ENCODE assay signal across 8 mouse cellular contexts in genomic region chr3:90213377-90213866, GRCm38 (mm10). TPM values are rescaled to one million over a fixed set of nuclear protein-coding genes. Genes with fewer than 3 reads are reported as not detected.
DNase-seq lines count a peak whose midpoint lies in the region; ATAC-seq and TF ChIP-seq lines count a peak whose summit lies in the region.

Rps27 (minus strand) TSS chr3:90213651.
Rab13 (plus strand) TSS chr3:90213695.

- ATAC-seq in embryonic facial prominence, embryonic 15.5 days (ENCODE audit: insufficient number of reproducible peaks, low FRiP score, low TSS enrichment, low read depth), result peak; percentile 92
- peak; percentile 93 for ATAC-seq in kidney, embryonic 14.5 days (ENCODE audit: low FRiP score, low TSS enrichment)
- ATAC-seq in limb, embryonic 15.5 days (ENCODE audit: insufficient number of reproducible peaks, low FRiP score, low TSS enrichment, low read depth), result peak; percentile 89

- peak within 1 kb of the TSS; percentile 91 for H3K9ac ChIP-seq in embryonic facial prominence, embryonic 15.5 days
- peak within 1 kb of the TSS; percentile 91 for H3K9ac ChIP-seq in kidney, embryonic 14.5 days (ENCODE audit: low read depth, low read length)
- peak within 1 kb of the TSS; percentile 95 for H3K9ac ChIP-seq in limb, embryonic 15.5 days

- H3K4me3 ChIP-seq in bone marrow, adult 2 months (replicated peaks; ENCODE audit: control insufficient read depth, low read depth, low read length), result peak within 1 kb of the TSS; percentile 97
- peak within 1 kb of the TSS; percentile 91 for H3K4me3 ChIP-seq in embryonic facial prominence, embryonic 15.5 days (replicated peaks)
- H3K4me3 ChIP-seq in kidney, embryonic 14.5 days (ENCODE audit: low read length), result peak within 1 kb of the TSS; percentile 95
- H3K4me3 ChIP-seq in limb, embryonic 15.5 days, result peak within 1 kb of the TSS; percentile 86

- no peak for TF ChIP-seq CTCF in bone marrow, adult 2 months (IDR thresholded peaks at IDR 0.05; ENCODE audit: control insufficient read depth, insufficient read depth, low read length)

- H3K9me3 ChIP-seq in embryonic facial prominence, embryonic 15.5 days (replicated peaks), result no peaks in the 10 kb centered on the region
- H3K9me3 ChIP-seq in kidney, embryonic 14.5 days (ENCODE audit: control insufficient read depth, low read length), result no peaks in the 10 kb centered on the region
- H3K9me3 ChIP-seq in limb, embryonic 15.5 days, result no peaks in the 10 kb centered on the region

- H3K4me1 ChIP-seq in bone marrow, adult 2 months (ENCODE audit: control insufficient read depth, insufficient read depth, low read length), result peaks cover 1% of the 10 kb centered on the region; the same call in 1 of the 2 replicates
- peaks cover 27% of the 10 kb centered on the region for H3K4me1 ChIP-seq in embryonic facial prominence, embryonic 15.5 days
- peaks cover 12% of the 10 kb centered on the region for H3K4me1 ChIP-seq in kidney, embryonic 14.5 days (ENCODE audit: control insufficient read depth, insufficient read depth, low read length)
- H3K4me1 ChIP-seq in limb, embryonic 15.5 days, result peaks cover 24% of the 10 kb centered on the region

- H3K36me3 ChIP-seq in embryonic facial prominence, embryonic 15.5 days, result peaks cover 31% of the 10 kb centered on the region
- H3K36me3 ChIP-seq in kidney, embryonic 14.5 days (ENCODE audit: control insufficient read depth, insufficient read depth, low read length), result peaks cover 41% of the 10 kb centered on the region
- H3K36me3 ChIP-seq in limb, embryonic 15.5 days, result peaks cover 39% of the 10 kb centered on the region

- peak within 1 kb of the TSS; percentile 94 for H3K27ac ChIP-seq in bone marrow, adult 2 months (ENCODE audit: control insufficient read depth, insufficient read depth, low read depth, low read length, poor library complexity)
- peak within 1 kb of the TSS; percentile 92 for H3K27ac ChIP-seq in embryonic facial prominence, embryonic 15.5 days (replicated peaks)
- H3K27ac ChIP-seq in kidney, embryonic 14.5 days (ENCODE audit: low read depth, low read length), result peak within 1 kb of the TSS; percentile 91
- peak within 1 kb of the TSS; percentile 93 for H3K27ac ChIP-seq in limb, embryonic 15.5 days

- under 1% methylated on average over 42 of the region's 42 CpGs for WGBS in bone marrow, adult 2 months
- 0% methylated on average over 42 of the region's 42 CpGs for WGBS in embryonic facial prominence, embryonic 15.5 days
- WGBS in kidney, embryonic 14.5 days, result under 1% methylated on average over 42 of the region's 42 CpGs
- WGBS in limb, embryonic 15.5 days, result under 1% methylated on average over 42 of the region's 42 CpGs

- TF ChIP-seq POLR2A in bone marrow, adult 2 months (IDR thresholded peaks at IDR 0.05; ENCODE audit: borderline replicate concordance, control insufficient read depth, low read depth, low read length), result peak; percentile 86

- peak; percentile 98 for DNase-seq in 416B (ENCODE audit: low read depth)
- peak; percentile 95 for DNase-seq in heart, adult 9 months (ENCODE audit: low spot score in 2 of 2)
- DNase-seq in monocyte, adult 2 months (ENCODE audit: low read depth in 1 of 2, low spot score in 2 of 2), result peak; percentile 79 to 87
- DNase-seq in spleen, postnatal 36 days (ENCODE audit: low spot score in 2 of 2), result peak; percentile 90 to 94

- peak within 1 kb of the TSS; percentile 89 for H3K4me2 ChIP-seq in embryonic facial prominence, embryonic 15.5 days (replicated peaks)
- peak within 1 kb of the TSS; percentile 89 for H3K4me2 ChIP-seq in kidney, embryonic 14.5 days (replicated peaks; ENCODE audit: low read depth, low read length)
- peak within 1 kb of the TSS; percentile 80 for H3K4me2 ChIP-seq in limb, embryonic 15.5 days

- no peaks in the 10 kb centered on the region for H3K27me3 ChIP-seq in embryonic facial prominence, embryonic 15.5 days
- H3K27me3 ChIP-seq in kidney, embryonic 14.5 days (ENCODE audit: control insufficient read depth, insufficient read depth, low read length), result no peaks in the 10 kb centered on the region
- H3K27me3 ChIP-seq in limb, embryonic 15.5 days, result no peaks in the 10 kb centered on the region

RNA-seq across cellular contexts. Expression of gene Rps27, which starts in this region (rescaled TPM):
- polyA plus RNA-seq in bone marrow, adult 2 months (2011; ENCODE audit: insufficient read depth, insufficient read length, low replicate concordance, missing spikeins), result 16.3 and 168 TPM in 2 replicates
- polyA plus RNA-seq in embryonic facial prominence, embryonic 15.5 days (2015; fragmentation: Nextera tagmentation; extraction: Ambion mirVana), result 1,680 and 1,915 TPM in 2 replicates
- 1,631 and 2,471 TPM in 2 replicates for polyA plus RNA-seq in kidney, embryonic 14.5 days (2014; fragmentation: Nextera tagmentation; extraction: Ambion mirVana)
- 1,355 and 1,817 TPM in 2 replicates for polyA plus RNA-seq in limb, embryonic 15.5 days (2015; fragmentation: Nextera tagmentation; extraction: Ambion mirVana)

RNA-seq across cellular contexts. Expression of gene Rab13, which starts in this region (rescaled TPM):
- 11.5 and 13.0 TPM in 2 replicates for polyA plus RNA-seq in bone marrow, adult 2 months (2011; ENCODE audit: insufficient read depth, insufficient read length, low replicate concordance, missing spikeins)
- 34.0 and 35.0 TPM in 2 replicates for polyA plus RNA-seq in embryonic facial prominence, embryonic 15.5 days (2015; fragmentation: Nextera tagmentation; extraction: Ambion mirVana)
- polyA plus RNA-seq in kidney, embryonic 14.5 days (2014; fragmentation: Nextera tagmentation; extraction: Ambion mirVana), result 17.7 and 24.9 TPM in 2 replicates
- 37.5 and 40.9 TPM in 2 replicates for polyA plus RNA-seq in limb, embryonic 15.5 days (2015; fragmentation: Nextera tagmentation; extraction: Ambion mirVana)

Comparison
In these comparisons a context has a peak if more than half of its experiments do, and no peak if none do; other contexts are left out.
1. Peak in every context shown above with its lines: DNase-seq, ATAC-seq, H3K4me3 ChIP-seq and H3K27ac ChIP-seq.